Mouse (Mus musculus) heart, embryonic 12.5 days (tissue): ENCODE measurements around the gene Man1a. TPM values are rescaled to one million over a fixed set of nuclear protein-coding genes. Genes with fewer than 3 reads are reported as not detected.

Experiments used
- ATAC-seq: fragments of 200-750 bp; cut with Nextera tagmentation; 2 replicates; pipeline ENCODE4 v1.8.0; 2017; ENCODE audit warnings: moderate TSS enrichment, moderate library complexity; ENCODE audit not compliant: insufficient number of reproducible peaks, low FRiP score
- H3K27ac ChIP-seq: fragments of 300-500 bp; sonication (generic); 2 replicates; pipeline ENCODE4 v1.5.1; 2016; ENCODE audit warnings: mild to moderate bottlenecking, moderate library complexity; ENCODE audit not compliant: poor library complexity, severe bottlenecking
- H3K27me3 ChIP-seq: fragments of 300-500 bp; sonication (generic); replicated peaks from 2 replicates; pipeline ENCODE4 v1.6.1; 2016; ENCODE audit warnings: mild to moderate bottlenecking, moderate library complexity
- H3K36me3 ChIP-seq: fragments of 300-500 bp; sonication (generic); 2 replicates; pipeline ENCODE4 v1.6.1; 2016; ENCODE audit warnings: mild to moderate bottlenecking, moderate library complexity
- H3K4me1 ChIP-seq: fragments of 300-500 bp; sonication (generic); replicated peaks from 2 replicates; pipeline ENCODE4 v1.6.1; 2016; ENCODE audit warnings: mild to moderate bottlenecking
- H3K4me2 ChIP-seq: fragments of 300-500 bp; sonication (generic); 2 replicates; pipeline ENCODE4 v1.6.1; 2016; ENCODE audit warnings: mild to moderate bottlenecking, moderate library complexity
- H3K4me3 ChIP-seq: fragments of 300-500 bp; sonication (generic); 2 replicates; pipeline ENCODE4 v1.5.1; 2016; ENCODE audit warnings: mild to moderate bottlenecking
- H3K9ac ChIP-seq: fragments of 300-500 bp; sonication (generic); 2 replicates; pipeline ENCODE4 v1.6.1; 2016; ENCODE audit warnings: mild to moderate bottlenecking, moderate library complexity
- H3K9me3 ChIP-seq: fragments of 300-500 bp; sonication (generic); replicated peaks from 2 replicates; pipeline ENCODE4 v1.6.1; 2016; ENCODE audit warnings: mild to moderate bottlenecking, moderate library complexity
- WGBS: fragments of 180-500 bp; shearing (Covaris S2); methylation state at CpG from one replicate; pipeline ENCODE4 v1.1.7; 2016; 5-methylcytosine and 5-hydroxymethylcytosine counted together
- polyA plus RNA-seq: library from polyadenylated mRNA; unstranded; fragments of >200 nt; fragmentation: Nextera tagmentation; extraction: Ambion mirVana; gene quantifications from 2 replicates; pipeline ENCODE4 v1.2.1, GENCODE M21; 2016

Gene Man1a
- polyA plus RNA-seq, 1 experiment from 2014 or later: 9.4 TPM

GRCm38 (mm10) chr10:54013143-54013791 lies 63.1 kb downstream of the Man1a start:
- no peak for ATAC-seq
- no peaks in the 10 kb centered on the region for H3K36me3 ChIP-seq
- H3K4me1 ChIP-seq: peaks cover 5% of the 10 kb centered on the region
- 85% methylated on average over 11 of the region's 11 CpGs for WGBS
- H3K27me3 ChIP-seq: no peaks in the 10 kb centered on the region
- H3K4me3 ChIP-seq: no peak overlapping the region
- no peak overlapping the region for H3K27ac ChIP-seq
- H3K9ac ChIP-seq: no peak overlapping the region
- H3K4me2 ChIP-seq: no peak overlapping the region
- H3K9me3 ChIP-seq: no peaks in the 10 kb centered on the region

GRCm38 (mm10) chr10:54009154-54009553 lies 67.3 kb downstream of the Man1a start:
- H3K4me2 ChIP-seq: no peak overlapping the region
- no peaks in the 10 kb centered on the region for H3K27me3 ChIP-seq
- H3K36me3 ChIP-seq: peaks cover 4% of the 10 kb centered on the region; the same call in 1 of the 2 replicates
- WGBS: 69% methylated on average over 6 of the region's 6 CpGs
- ATAC-seq: no peak
- H3K4me1 ChIP-seq: peaks cover 2% of the 10 kb centered on the region; the same call in 1 of the 2 replicates
- no peak overlapping the region for H3K4me3 ChIP-seq
- H3K9me3 ChIP-seq: no peaks in the 10 kb centered on the region
- no peak overlapping the region for H3K9ac ChIP-seq
- H3K27ac ChIP-seq: no peak overlapping the region

GRCm38 (mm10) chr10:54006868-54007267 lies 69.5 kb downstream of the Man1a start:
- no peak for ATAC-seq
- H3K9me3 ChIP-seq: no peaks in the 10 kb centered on the region

GRCm38 (mm10) chr10:54005847-54006246 lies 70.6 kb downstream of the Man1a start:
- H3K9me3 ChIP-seq: no peaks in the 10 kb centered on the region
- no peak overlapping the region for H3K27ac ChIP-seq
- H3K4me1 ChIP-seq: peaks cover 2% of the 10 kb centered on the region; the same call in 1 of the 2 replicates
- no peak overlapping the region for H3K9ac ChIP-seq
- no peak for ATAC-seq
- WGBS: 77% methylated on average over 2 of the region's 2 CpGs
- peaks cover 4% of the 10 kb centered on the region; the same call in 1 of the 2 replicates for H3K36me3 ChIP-seq
- H3K4me3 ChIP-seq: no peak overlapping the region
- H3K27me3 ChIP-seq: no peaks in the 10 kb centered on the region
- H3K4me2 ChIP-seq: no peak overlapping the region

More at GRCm38 (mm10) chr10:54006868-54007267, 69.5 kb downstream of the Man1a start:
- peaks cover 4% of the 10 kb centered on the region; the same call in 1 of the 2 replicates for H3K36me3 ChIP-seq
- no peak overlapping the region for H3K9ac ChIP-seq
- H3K27ac ChIP-seq: no peak overlapping the region
- H3K4me1 ChIP-seq: peaks cover 2% of the 10 kb centered on the region; the same call in 1 of the 2 replicates
- H3K4me3 ChIP-seq: no peak overlapping the region
- H3K27me3 ChIP-seq: no peaks in the 10 kb centered on the region
- WGBS: 30% methylated on average over 3 of the region's 3 CpGs
- no peak overlapping the region for H3K4me2 ChIP-seq

GRCm38 (mm10) chr10:54002936-54003335 lies 73.5 kb downstream of the Man1a start:
- Histone ChIP-seq H3K9me3 (no peaks in the 10 kb centered on the region), H3K27ac (no peak overlapping the region), H3K9ac (no peak overlapping the region), H3K4me1 (peaks cover 2% of the 10 kb centered on the region; the same call in 1 of the 2 replicates), H3K4me2 (no peak overlapping the region), H3K27me3 (no peaks in the 10 kb centered on the region), H3K4me3 (no peak overlapping the region), H3K36me3 (peaks cover 4% of the 10 kb centered on the region; the same call in 1 of the 2 replicates)
- WGBS: 68% methylated on average over 2 of the region's 2 CpGs
- no peak for ATAC-seq

GRCm38 (mm10) chr10:53997301-53997700 lies 79.1 kb downstream of the Man1a start:
- WGBS: 93% methylated on average over 13 of the region's 13 CpGs
- Histone ChIP-seq H3K4me1 (no peaks in the 10 kb centered on the region), H3K27me3 (no peaks in the 10 kb centered on the region), H3K36me3 (no peaks in the 10 kb centered on the region), H3K27ac (no peak overlapping the region), H3K4me2 (no peak overlapping the region), H3K4me3 (no peak overlapping the region), H3K9me3 (no peaks in the 10 kb centered on the region), H3K9ac (no peak overlapping the region)
- ATAC-seq: no peak

GRCm38 (mm10) chr10:53996216-53996615 lies 80.2 kb downstream of the Man1a start:
- no peaks in the 10 kb centered on the region for H3K9me3 ChIP-seq
- H3K4me3 ChIP-seq: no peak overlapping the region
- H3K27me3 ChIP-seq: no peaks in the 10 kb centered on the region
- H3K9ac ChIP-seq: no peak overlapping the region
- no peaks in the 10 kb centered on the region for H3K36me3 ChIP-seq
- no peak overlapping the region for H3K27ac ChIP-seq
- no peak for ATAC-seq
- H3K4me2 ChIP-seq: no peak overlapping the region
- no peaks in the 10 kb centered on the region for H3K4me1 ChIP-seq

- H3K4me3 ChIP-seq: no peak overlapping the region
- H3K9ac ChIP-seq: no peak overlapping the region
- no peaks in the 10 kb centered on the region for H3K27me3 ChIP-seq
- no peaks in the 10 kb centered on the region for H3K4me1 ChIP-seq
- no peaks in the 10 kb centered on the region for H3K9me3 ChIP-seq
- no peak overlapping the region for H3K27ac ChIP-seq
- ATAC-seq: no peak
- H3K4me2 ChIP-seq: no peak overlapping the region
- no peaks in the 10 kb centered on the region for H3K36me3 ChIP-seq
- 91% methylated on average over 3 of the region's 3 CpGs for WGBS
Measured at GRCm38 (mm10) chr10:53994591-53994990, 81.8 kb downstream of the Man1a start.

- no peaks in the 10 kb centered on the region for H3K36me3 ChIP-seq
Measured at GRCm38 (mm10) chr10:53990434-53990833, 86.0 kb downstream of the Man1a start.

GRCm38 (mm10) chr10:53984894-53985293 lies 91.5 kb downstream of the Man1a start:
- 0 out of 2 replicates have a peak, but pooled peaks cover 4% of the 10 kb centered on the region for H3K4me1 ChIP-seq
- H3K9ac ChIP-seq: no peak overlapping the region
- no peak overlapping the region for H3K27ac ChIP-seq
- H3K9me3 ChIP-seq: no peaks in the 10 kb centered on the region
- no peak overlapping the region for H3K4me3 ChIP-seq
- no peaks in the 10 kb centered on the region for H3K27me3 ChIP-seq
- no peaks in the 10 kb centered on the region for H3K36me3 ChIP-seq
- WGBS: 90% methylated on average over 5 of the region's 5 CpGs
- no peak overlapping the region for H3K4me2 ChIP-seq
- no peak for ATAC-seq

More at GRCm38 (mm10) chr10:53990434-53990833, 86.0 kb downstream of the Man1a start:
- 84% methylated on average over 4 of the region's 4 CpGs for WGBS
- Histone ChIP-seq H3K9me3 (no peaks in the 10 kb centered on the region), H3K4me3 (no peak overlapping the region), H3K4me1 (no peaks in the 10 kb centered on the region), H3K4me2 (no peak overlapping the region), H3K27ac (no peak overlapping the region), H3K9ac (no peak overlapping the region), H3K27me3 (no peaks in the 10 kb centered on the region)
- ATAC-seq: no peak

GRCm38 (mm10) chr10:53984086-53984485 lies 92.3 kb downstream of the Man1a start:
- Histone ChIP-seq H3K27me3 (no peaks in the 10 kb centered on the region), H3K4me1 (0 out of 2 replicates have a peak, but pooled peaks cover 4% of the 10 kb centered on the region), H3K4me3 (no peak overlapping the region), H3K9me3 (no peaks in the 10 kb centered on the region), H3K36me3 (no peaks in the 10 kb centered on the region), H3K27ac (no peak overlapping the region), H3K9ac (no peak overlapping the region), H3K4me2 (no peak overlapping the region)
- no peak for ATAC-seq
- whole genome bisulfite sequencing: 57% methylated on average over 3 of the region's 3 CpGs

GRCm38 (mm10) chr10:53978647-53979046 lies 97.8 kb downstream of the Man1a start:
- WGBS: 90% methylated on average over 1 of the region's 1 CpGs

More at GRCm38 (mm10) chr10:53978647-53979046, 97.8 kb downstream of the Man1a start:
- Histone ChIP-seq H3K27ac (no peak overlapping the region), H3K27me3 (no peaks in the 10 kb centered on the region), H3K36me3 (no peaks in the 10 kb centered on the region), H3K4me3 (no peak overlapping the region), H3K4me1 (no peaks in the 10 kb centered on the region), H3K9me3 (no peaks in the 10 kb centered on the region), H3K4me2 (no peak overlapping the region), H3K9ac (no peak overlapping the region)
- no peak for ATAC-seq
